Mouse (Mus musculus) midbrain, embryonic 14.5 days (tissue): ENCODE measurements around the gene Zfyve19. TPM values are rescaled to one million over a fixed set of nuclear protein-coding genes. Genes with fewer than 3 reads are reported as not detected.

Experiments
- ATAC-seq: fragments of 200-750 bp; cut with Nextera tagmentation; 2 replicates; pipeline ENCODE4 v1.8.0; 2017; ENCODE audit warnings: moderate number of reproducible peaks, moderate library complexity; ENCODE audit not compliant: low FRiP score, low TSS enrichment
- DNase-seq: peaks from one replicate; pipeline ENCODE4 v3.0.0-alpha.2; 2015
- H3K27ac ChIP-seq: fragments of 300-500 bp; sonication (generic); replicated peaks from 2 replicates; pipeline ENCODE4 v1.5.1; 2014; ENCODE audit warnings: mild to moderate bottlenecking, low read depth, low read length, moderate library complexity
- H3K27me3 ChIP-seq: fragments of 300-500 bp; sonication (generic); 2 replicates; pipeline ENCODE4 v1.6.1; 2014; ENCODE audit warnings: low read length, control low read depth, mixed read lengths; ENCODE audit not compliant: control insufficient read depth, insufficient read depth
- H3K36me3 ChIP-seq: fragments of 300-500 bp; sonication (generic); 2 replicates; pipeline ENCODE4 v1.6.1; 2014; ENCODE audit warnings: low read length, control low read depth; ENCODE audit not compliant: control insufficient read depth, insufficient read depth
- H3K4me1 ChIP-seq: fragments of 300-500 bp; sonication (generic); 2 replicates; pipeline ENCODE4 v1.6.1; 2014; ENCODE audit warnings: mild to moderate bottlenecking, antibody characterized with exemption, low read length, control low read depth; ENCODE audit not compliant: control insufficient read depth, insufficient read depth
- H3K4me2 ChIP-seq: fragments of 300-500 bp; sonication (generic); 2 replicates; pipeline ENCODE4 v1.6.1; 2014; ENCODE audit warnings: mild to moderate bottlenecking, low read length, moderate library complexity
- H3K4me3 ChIP-seq: fragments of 300-500 bp; sonication (generic); replicated peaks from 2 replicates; pipeline ENCODE4 v1.5.1; 2014; ENCODE audit warnings: low read depth, low read length
- H3K9ac ChIP-seq: fragments of 300-500 bp; sonication (generic); replicated peaks from 2 replicates; pipeline ENCODE4 v1.6.1; 2014; ENCODE audit warnings: mild to moderate bottlenecking, low read length, moderate library complexity
- H3K9me3 ChIP-seq: fragments of 300-500 bp; sonication (generic); 2 replicates; pipeline ENCODE4 v1.6.1; 2016; ENCODE audit warnings: low read length, control low read depth, mixed read lengths; ENCODE audit not compliant: control insufficient read depth
- WGBS: fragments of 180-500 bp; shearing (Covaris S2); extraction: QIAGEN DNeasy Blood & Tissue Kit; methylation state at CpG from one replicate; pipeline ENCODE4 v1.1.7; 2014; 5-methylcytosine and 5-hydroxymethylcytosine counted together
- polyA plus RNA-seq: library from polyadenylated mRNA; unstranded; fragments of >200 nt; fragmentation: Nextera tagmentation; extraction: Ambion mirVana; gene quantifications from 2 replicates; pipeline ENCODE4 v1.2.1, GENCODE M21; 2014

Zfyve19 gene
- polyA plus RNA-seq, 1 experiment from 2014 or later = 57.3 TPM

DNA sequence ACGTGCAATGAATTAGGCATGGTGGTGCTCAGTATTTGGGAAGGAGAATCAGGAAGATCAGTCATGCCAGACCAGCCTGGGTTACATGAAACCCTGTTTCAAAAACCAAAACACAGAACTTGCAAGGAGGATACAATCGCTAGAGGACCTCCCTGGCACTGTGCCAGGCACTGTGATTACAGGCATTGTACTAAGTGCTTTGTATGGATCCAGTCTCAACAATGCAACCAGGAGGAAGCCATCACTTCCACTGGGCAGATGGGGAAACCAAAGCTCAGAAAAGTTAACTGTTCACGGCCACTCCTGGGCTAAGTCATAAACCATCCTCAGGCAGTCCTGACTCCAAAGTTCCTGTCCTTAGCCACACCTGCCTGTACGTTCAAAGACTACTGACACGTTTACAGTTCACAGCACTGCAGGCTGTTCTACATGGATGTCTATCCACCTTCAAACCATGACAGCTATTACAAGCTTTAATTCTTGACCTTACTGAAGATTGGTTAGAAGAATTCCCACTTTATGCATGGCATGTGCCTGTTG lies 5.4 kb upstream of the Zfyve19 start:
- no peak overlapping the region for H3K4me2 ChIP-seq
- no peaks in the 10 kb centered on the region for H3K36me3 ChIP-seq
- ATAC-seq (no peak), DNase-seq (peak; percentile 50)
- H3K27ac ChIP-seq = no peak overlapping the region
- no peaks in the 10 kb centered on the region for H3K9me3 ChIP-seq
- H3K9ac ChIP-seq = no peak overlapping the region
- H3K4me3 ChIP-seq = no peak overlapping the region
- WGBS = 52% methylated on average over 5 of the region's 5 CpGs
- peaks cover 3% of the 10 kb centered on the region; the same call in 1 of the 2 replicates for H3K4me1 ChIP-seq
- no peaks in the 10 kb centered on the region for H3K27me3 ChIP-seq

- H3K27me3 ChIP-seq = no peaks in the 10 kb centered on the region
- DNase-seq (no peak), ATAC-seq (no peak)
- H3K9ac ChIP-seq = no peak overlapping the region
- 84% methylated on average over 4 of the region's 4 CpGs for WGBS
- no peaks in the 10 kb centered on the region for H3K9me3 ChIP-seq
- H3K4me3 ChIP-seq = no peak overlapping the region
- no peak overlapping the region for H3K4me2 ChIP-seq
- H3K27ac ChIP-seq = no peak overlapping the region
- peaks cover 3% of the 10 kb centered on the region; the same call in 1 of the 2 replicates for H3K4me1 ChIP-seq
- no peaks in the 10 kb centered on the region for H3K36me3 ChIP-seq
Measured at GRCm38 (mm10) chr2:119203871-119204460, 4.5 kb upstream of the Zfyve19 start.

DNA sequence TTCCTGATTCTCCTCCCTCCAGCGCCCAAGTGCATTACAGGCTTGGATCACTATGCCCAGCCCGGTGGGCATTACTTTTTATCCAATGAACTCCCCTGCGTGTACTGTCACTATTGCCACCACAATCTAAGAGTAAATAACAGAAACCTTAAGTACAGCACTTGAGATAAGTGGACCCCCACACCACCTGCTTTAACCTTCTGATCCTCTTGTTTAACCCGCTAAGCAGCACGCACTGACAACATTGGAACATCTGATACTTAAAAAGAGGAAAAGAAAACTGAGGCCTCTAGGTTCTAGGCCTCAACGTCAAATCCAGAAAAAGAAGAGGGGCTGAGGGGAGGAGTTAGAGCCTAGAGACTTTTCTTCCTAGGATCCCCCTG lies 465 bp upstream of the Zfyve19 start:
- ATAC-seq (no peak; the same call in 1 of the 2 replicates), DNase-seq (no peak)
- Histone ChIP-seq H3K4me2 (peak overlapping the region; percentile 52), H3K27me3 (no peaks in the 10 kb centered on the region), H3K36me3 (peaks cover 24% of the 10 kb centered on the region), H3K27ac (peak overlapping the region; percentile 77), H3K4me1 (peaks cover 8% of the 10 kb centered on the region; the same call in 1 of the 2 replicates), H3K4me3 (peak overlapping the region; percentile 58), H3K9me3 (no peaks in the 10 kb centered on the region), H3K9ac (peak overlapping the region; percentile 64)
- 25% methylated on average over 6 of the region's 6 CpGs for WGBS

GRCm38 (mm10) chr2:119209176-119209507 lies 725 bp downstream of the Zfyve19 start:
- H3K36me3 ChIP-seq = peaks cover 33% of the 10 kb centered on the region
- H3K4me2 ChIP-seq = peak overlapping the region; percentile 52
- DNase-seq = no peak
- no peaks in the 10 kb centered on the region for H3K27me3 ChIP-seq
- ATAC-seq = no peak
- under 1% methylated on average over 13 of the region's 13 CpGs for WGBS
- H3K9me3 ChIP-seq = no peaks in the 10 kb centered on the region
- peak overlapping the region; percentile 77 for H3K27ac ChIP-seq
- peaks cover 7% of the 10 kb centered on the region; the same call in 1 of the 2 replicates for H3K4me1 ChIP-seq
- H3K9ac ChIP-seq = peak overlapping the region; percentile 64
- H3K4me3 ChIP-seq = peak overlapping the region; percentile 58

DNA sequence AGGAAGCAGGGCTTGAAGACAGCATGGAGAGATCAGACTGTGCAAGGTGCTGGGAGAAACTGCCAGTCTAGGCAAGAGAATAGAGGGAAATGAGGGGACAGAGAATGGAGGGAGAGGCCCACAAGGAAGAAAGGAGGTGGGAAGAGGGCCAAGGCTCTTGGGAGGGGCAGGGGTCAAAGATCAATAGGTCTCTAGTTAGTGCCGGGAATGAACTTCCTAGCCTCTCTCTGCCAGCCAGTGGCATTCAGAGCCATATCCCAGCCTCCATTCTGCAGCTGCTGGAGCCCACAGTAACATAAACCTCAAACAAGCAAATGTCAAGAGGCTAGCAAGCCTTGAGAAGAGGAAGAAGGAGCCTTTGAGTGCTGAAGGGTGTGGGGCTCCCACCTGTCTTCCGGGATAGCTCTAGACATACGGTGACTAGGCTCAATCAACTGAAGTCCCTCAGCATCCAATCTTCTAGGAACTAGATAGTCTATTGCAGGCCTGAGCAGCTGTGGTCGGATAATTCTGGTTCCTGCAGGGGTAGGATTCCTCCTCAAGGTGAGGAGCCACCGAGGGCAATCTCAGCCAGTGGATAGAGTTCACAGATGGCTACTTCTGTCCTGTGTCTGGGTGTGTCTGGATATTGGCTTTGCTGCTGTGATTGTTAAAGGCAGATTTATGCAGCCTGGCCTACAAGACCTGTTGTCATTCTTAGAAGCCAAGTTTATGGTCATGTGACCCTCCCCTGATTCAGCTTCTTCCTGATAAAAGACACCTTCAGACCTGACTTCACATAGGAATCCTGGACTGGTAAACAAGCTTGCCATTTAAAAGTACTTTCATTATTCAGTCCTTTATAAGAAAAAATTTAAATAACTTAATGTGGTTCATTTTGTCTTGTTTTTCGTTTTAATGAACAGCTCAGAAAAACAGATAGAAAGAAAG lies 21.6 kb downstream of the Zfyve19 start, which contains the start of gene Ppp1r14d:
Gene Ppp1r14d (minus strand): TSS at position 132 of the 930 bp plus-strand sequence.
- H3K4me1 ChIP-seq = no peaks in the 10 kb centered on the region
- no peak within 1 kb of the TSS for H3K27ac ChIP-seq
- no peaks in the 10 kb centered on the region for H3K36me3 ChIP-seq
- ATAC-seq = no peak
- WGBS = 76% methylated on average over 6 of the region's 6 CpGs
- no peak within 1 kb of the TSS for H3K4me2 ChIP-seq
- H3K4me3 ChIP-seq = no peak within 1 kb of the TSS
- H3K9ac ChIP-seq = no peak within 1 kb of the TSS
- H3K9me3 ChIP-seq = no peaks in the 10 kb centered on the region
- peaks cover under 1% of the 10 kb centered on the region; the same call in 1 of the 2 replicates for H3K27me3 ChIP-seq
- no peak for DNase-seq

DNA sequence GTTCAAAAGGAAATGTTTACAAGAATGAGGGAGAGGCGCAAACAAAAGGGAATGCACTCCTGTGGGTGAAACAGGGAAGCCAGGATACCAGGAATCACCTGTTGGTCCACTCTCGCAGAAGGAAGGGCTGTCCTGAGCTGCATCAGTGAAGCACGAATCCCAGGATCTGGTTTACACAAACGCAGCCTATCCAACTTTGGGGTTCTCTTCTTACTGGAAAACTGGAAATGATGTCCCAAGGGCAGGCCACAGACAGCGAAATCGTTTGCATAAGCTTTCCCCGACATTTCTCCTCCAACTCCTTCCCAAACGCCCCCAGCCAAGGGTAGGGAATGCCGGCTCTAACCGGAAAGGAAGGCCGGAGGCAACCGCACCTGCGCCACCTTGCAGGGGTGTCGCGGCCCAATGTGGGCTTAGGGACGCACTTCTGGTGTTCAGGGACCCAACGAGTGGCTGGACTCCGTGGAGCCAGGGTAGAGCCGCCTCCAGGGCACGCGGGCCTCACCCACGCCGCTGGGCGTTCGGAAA lies 28.3 kb downstream of the Zfyve19 start:
- peaks cover 45% of the 10 kb centered on the region for H3K27me3 ChIP-seq
- H3K9me3 ChIP-seq = no peaks in the 10 kb centered on the region
- H3K36me3 ChIP-seq = no peaks in the 10 kb centered on the region
- WGBS = 5% methylated on average over 25 of the region's 25 CpGs
- no peak overlapping the region for H3K27ac ChIP-seq
- DNase-seq (peak; percentile 2), ATAC-seq (no peak)
- H3K4me3 ChIP-seq = peak overlapping the region; percentile 34
- peaks cover 7% of the 10 kb centered on the region for H3K4me1 ChIP-seq
- peak overlapping the region; percentile 56 for H3K4me2 ChIP-seq
- H3K9ac ChIP-seq = no peak overlapping the region

- peak within 1 kb of the TSS; percentile 34 for H3K4me3 ChIP-seq
- under 1% methylated on average over 72 of the region's 73 CpGs for WGBS
- no peak within 1 kb of the TSS for H3K27ac ChIP-seq
- H3K36me3 ChIP-seq = no peaks in the 10 kb centered on the region
- H3K27me3 ChIP-seq = peaks cover 45% of the 10 kb centered on the region
- H3K4me2 ChIP-seq = peak within 1 kb of the TSS; percentile 56
- ATAC-seq (no peak), DNase-seq (peak; percentile 7)
- H3K4me1 ChIP-seq = peaks cover 7% of the 10 kb centered on the region
- no peaks in the 10 kb centered on the region for H3K9me3 ChIP-seq
- H3K9ac ChIP-seq = peak within 1 kb of the TSS; percentile 23
Measured at GRCm38 (mm10) chr2:119237210-119237870, 28.9 kb downstream of the Zfyve19 start, which contains the start of gene Spint1. Gene Spint1, plus strand, starts transcription at chr2:119237362.

DNA sequence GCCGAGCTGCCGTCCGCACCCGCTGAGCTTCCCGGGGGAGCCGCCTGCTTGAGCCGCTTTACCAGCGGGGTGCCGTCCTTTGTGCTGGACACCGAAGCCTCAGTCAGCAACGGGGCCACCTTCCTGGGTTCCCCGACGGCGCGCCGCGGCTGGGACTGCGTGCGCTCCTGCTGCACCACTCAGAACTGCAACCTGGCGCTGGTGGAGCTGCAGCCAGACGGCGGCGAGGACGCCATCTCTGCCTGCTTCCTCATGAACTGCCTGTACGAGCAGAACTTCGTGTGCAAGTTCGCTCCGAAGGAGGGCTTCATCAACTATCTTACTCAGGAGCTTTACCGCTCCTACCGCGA lies 29.4 kb downstream of the Zfyve19 start:
- H3K9ac ChIP-seq = no peak overlapping the region
- no peak overlapping the region for H3K27ac ChIP-seq
- H3K27me3 ChIP-seq = peaks cover 45% of the 10 kb centered on the region
- DNase-seq (peak; percentile 19), ATAC-seq (no peak)
- H3K36me3 ChIP-seq = no peaks in the 10 kb centered on the region
- WGBS = under 1% methylated on average over 31 of the region's 31 CpGs
- H3K9me3 ChIP-seq = no peaks in the 10 kb centered on the region
- peak overlapping the region; percentile 34 for H3K4me3 ChIP-seq
- H3K4me1 ChIP-seq = peaks cover 7% of the 10 kb centered on the region
- peak overlapping the region; percentile 56 for H3K4me2 ChIP-seq
